Mouse (Mus musculus) kidney, embryonic 14.5 days (tissue): ENCODE measurements around the gene Dbndd1. TPM values are rescaled to one million over a fixed set of nuclear protein-coding genes. Genes with fewer than 3 reads are reported as not detected.
A peak's percentile ranks its signal among the peaks of the same experiment; 100 is the strongest.
"Not testable (repeated sequence)": the region's sequence is repeated elsewhere in the genome, so short reads cannot be mapped to it uniquely, and the experiment has no call there.

Experiments
- ATAC-seq: fragments of 200-750 bp; cut with Nextera tagmentation; 2 replicates; pipeline ENCODE4 v1.8.0; 2017; ENCODE audit warnings: moderate number of reproducible peaks, mild to moderate bottlenecking, moderate TSS enrichment, moderate library complexity; ENCODE audit not compliant: low FRiP score, low TSS enrichment
- H3K27ac ChIP-seq: fragments of 300-500 bp; sonication (generic); 2 replicates; pipeline ENCODE4 v1.5.1; 2014; ENCODE audit warnings: low read depth, mild to moderate bottlenecking, low read length, moderate library complexity, mixed read lengths
- H3K27me3 ChIP-seq: fragments of 300-500 bp; sonication (generic); 2 replicates; pipeline ENCODE4 v1.6.1; 2014; ENCODE audit warnings: mild to moderate bottlenecking, low read length; ENCODE audit not compliant: control insufficient read depth, insufficient read depth
- H3K36me3 ChIP-seq: fragments of 300-500 bp; sonication (generic); 2 replicates; pipeline ENCODE4 v1.6.1; 2014; ENCODE audit warnings: low read length, mixed read lengths; ENCODE audit not compliant: control insufficient read depth, insufficient read depth
- H3K4me1 ChIP-seq: fragments of 300-500 bp; sonication (generic); 2 replicates; pipeline ENCODE4 v1.6.1; 2014; ENCODE audit warnings: low read length, mixed read lengths; ENCODE audit not compliant: control insufficient read depth, insufficient read depth
- H3K4me2 ChIP-seq: fragments of 300-500 bp; sonication (generic); replicated peaks from 2 replicates; pipeline ENCODE4 v1.6.1; 2014; ENCODE audit warnings: low read depth, mild to moderate bottlenecking, low read length
- H3K4me3 ChIP-seq: fragments of 300-500 bp; sonication (generic); 2 replicates; pipeline ENCODE4 v1.5.1; 2014; ENCODE audit warnings: mild to moderate bottlenecking, low read length
- H3K9ac ChIP-seq: fragments of 300-500 bp; sonication (generic); 2 replicates; pipeline ENCODE4 v1.6.1; 2014; ENCODE audit warnings: low read depth, mild to moderate bottlenecking, low read length, moderate library complexity
- H3K9me3 ChIP-seq: fragments of 300-500 bp; sonication (generic); 2 replicates; pipeline ENCODE4 v1.6.1; 2016; ENCODE audit warnings: low read length; ENCODE audit not compliant: control insufficient read depth
- WGBS: fragments of 180-500 bp; shearing (Covaris S2); extraction: QIAGEN DNeasy Blood & Tissue Kit; methylation state at CpG from one replicate; pipeline ENCODE4 v1.1.7; 2014; 5-methylcytosine and 5-hydroxymethylcytosine counted together
- polyA plus RNA-seq: library from polyadenylated mRNA; unstranded; fragments of >200 nt; fragmentation: Nextera tagmentation; extraction: Ambion mirVana; gene quantifications from 2 replicates; pipeline ENCODE4 v1.2.1, GENCODE M21; 2014

Gene Dbndd1
- polyA plus RNA-seq: 3.4 and 4.8 TPM in 2 replicates

DNA sequence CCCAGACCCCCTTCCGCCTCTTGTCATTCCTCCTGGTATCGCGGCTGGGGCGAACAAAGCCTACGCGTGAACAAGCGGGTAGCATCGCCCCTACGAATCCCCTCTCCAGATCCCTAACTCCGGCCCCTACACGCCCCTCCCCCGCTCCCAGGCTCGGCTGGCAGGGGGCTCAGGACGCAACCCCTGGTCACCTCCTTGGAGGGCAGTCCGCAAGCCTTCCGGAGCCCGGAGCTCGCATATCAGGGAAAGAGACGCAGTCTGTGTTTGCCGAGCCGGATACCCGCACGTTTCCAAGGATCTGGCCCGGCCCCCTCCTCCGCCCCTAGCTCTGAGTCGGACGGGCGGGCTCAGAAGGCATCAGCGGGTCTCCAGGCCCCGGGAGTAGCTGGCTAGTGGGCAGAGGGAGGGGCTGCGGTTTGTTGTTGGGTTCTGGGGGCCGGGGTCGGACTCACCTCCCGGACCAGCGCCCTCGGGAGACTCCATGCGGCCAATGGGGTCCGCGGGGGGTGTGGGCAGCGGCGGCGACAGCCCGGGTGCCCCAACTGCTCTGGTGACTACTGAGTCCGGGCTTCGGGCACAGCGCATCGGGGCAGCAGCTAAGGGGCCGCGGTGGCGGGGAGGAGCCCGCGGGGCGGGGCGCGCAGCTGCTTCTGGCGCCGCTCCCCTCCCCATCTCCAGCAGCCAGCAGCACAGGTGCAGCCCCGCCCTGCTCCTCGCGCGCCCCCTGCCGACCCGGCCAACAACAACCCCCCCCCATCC is at the start of gene Dbndd1:
Dbndd1 (minus strand) TSS at position 683 of the 759 bp plus-strand sequence.
- H3K4me2 ChIP-seq: peak within 1 kb of the TSS; percentile 98
- peak within 1 kb of the TSS; percentile 70 for H3K4me3 ChIP-seq
- peaks cover 31% of the 10 kb centered on the region for H3K27me3 ChIP-seq
- under 1% methylated on average over 48 of the region's 63 CpGs for WGBS
- peak within 1 kb of the TSS; percentile 55 for H3K9ac ChIP-seq
- no peaks in the 10 kb centered on the region for H3K9me3 ChIP-seq
- peaks cover 15% of the 10 kb centered on the region; the same call in 1 of the 2 replicates for H3K4me1 ChIP-seq
- H3K27ac ChIP-seq: no peak within 1 kb of the TSS
- ATAC-seq: peak; percentile 67
- H3K36me3 ChIP-seq: no peaks in the 10 kb centered on the region

DNA sequence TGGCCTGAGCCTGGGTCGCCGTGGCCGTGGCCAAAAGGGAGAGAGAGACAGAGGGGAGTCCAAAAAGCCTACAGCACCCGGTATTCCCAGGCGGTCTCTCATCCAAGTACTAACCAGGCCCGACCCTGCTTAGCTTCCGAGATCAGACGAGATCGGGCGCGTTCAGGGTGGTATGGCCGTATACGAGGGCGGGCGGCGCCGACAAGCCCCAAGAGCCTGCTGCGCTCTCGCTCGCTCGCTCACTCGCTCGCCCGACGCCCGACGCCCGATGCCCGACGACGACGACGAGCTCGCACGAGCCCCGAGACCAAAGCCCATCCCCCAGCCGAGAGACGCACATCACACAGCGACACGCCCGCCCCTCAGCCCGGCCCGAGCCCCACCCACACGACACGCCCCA is 49.0 kb upstream of the Dbndd1 start:
- ATAC-seq, H3K4me3 ChIP-seq, H3K4me1 ChIP-seq, H3K4me2 ChIP-seq, H3K27me3 ChIP-seq, H3K9me3 ChIP-seq, H3K9ac ChIP-seq, H3K36me3 ChIP-seq, H3K27ac ChIP-seq: not testable (repeated sequence)
- no CpG with 5 or more reads among the region's 45 CpGs for WGBS

DNA sequence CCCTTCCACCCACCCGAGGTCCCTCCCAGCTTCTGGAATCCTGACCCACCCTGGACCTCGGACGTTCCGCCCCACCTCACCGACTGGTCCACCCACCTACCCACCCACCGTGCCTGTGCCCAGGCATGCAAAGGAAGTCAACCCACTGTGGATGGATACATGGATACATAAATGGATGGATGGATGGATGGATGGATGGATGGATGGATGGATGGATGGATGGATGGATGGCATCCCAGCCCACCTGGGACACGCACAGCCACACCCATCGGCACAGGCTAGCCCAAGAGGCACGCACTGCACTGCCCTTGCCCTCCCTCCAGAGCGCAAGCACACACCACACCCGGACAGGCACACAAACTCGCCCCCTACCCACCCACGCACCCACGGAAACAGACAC is 22.4 kb upstream of the Dbndd1 start:
- H3K9me3 ChIP-seq, H3K9ac ChIP-seq, H3K4me2 ChIP-seq, H3K27me3 ChIP-seq, H3K27ac ChIP-seq, H3K4me1 ChIP-seq, ATAC-seq, H3K4me3 ChIP-seq: not testable (repeated sequence)
- 70% methylated on average over 6 of the region's 14 CpGs for WGBS
- H3K36me3 ChIP-seq: peaks cover 41% of the 10 kb centered on the region

DNA sequence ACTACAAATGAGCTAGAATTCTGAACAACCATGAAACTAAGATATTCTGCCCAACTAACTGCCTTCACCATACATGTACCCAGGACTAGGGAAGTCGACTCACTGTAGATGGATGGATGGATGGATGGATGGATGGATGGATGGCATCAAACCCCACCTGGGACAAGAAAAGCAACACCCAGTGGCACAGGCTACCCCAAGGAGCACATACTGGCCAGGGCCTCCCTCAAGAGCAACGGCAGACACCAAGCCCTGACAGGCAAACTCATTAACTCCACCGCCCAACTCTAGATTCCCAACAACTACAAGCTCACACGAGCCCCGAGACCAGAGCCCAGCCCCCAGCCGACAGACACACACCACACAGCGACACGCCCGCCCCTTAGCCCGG is 21.7 kb upstream of the Dbndd1 start:
- WGBS: 34% methylated on average over 6 of the region's 10 CpGs
- peaks cover 47% of the 10 kb centered on the region for H3K36me3 ChIP-seq
- H3K9me3 ChIP-seq: no peaks in the 10 kb centered on the region
- H3K27me3 ChIP-seq: no peaks in the 10 kb centered on the region
- no peak overlapping the region for H3K4me3 ChIP-seq
- H3K4me2 ChIP-seq: no peak overlapping the region
- ATAC-seq: 0 out of 2 replicates have a peak, but pooled peaks have one; percentile 49
- H3K9ac ChIP-seq: no peak overlapping the region
- H3K4me1 ChIP-seq: no peaks in the 10 kb centered on the region
- H3K27ac ChIP-seq: no peak overlapping the region

DNA sequence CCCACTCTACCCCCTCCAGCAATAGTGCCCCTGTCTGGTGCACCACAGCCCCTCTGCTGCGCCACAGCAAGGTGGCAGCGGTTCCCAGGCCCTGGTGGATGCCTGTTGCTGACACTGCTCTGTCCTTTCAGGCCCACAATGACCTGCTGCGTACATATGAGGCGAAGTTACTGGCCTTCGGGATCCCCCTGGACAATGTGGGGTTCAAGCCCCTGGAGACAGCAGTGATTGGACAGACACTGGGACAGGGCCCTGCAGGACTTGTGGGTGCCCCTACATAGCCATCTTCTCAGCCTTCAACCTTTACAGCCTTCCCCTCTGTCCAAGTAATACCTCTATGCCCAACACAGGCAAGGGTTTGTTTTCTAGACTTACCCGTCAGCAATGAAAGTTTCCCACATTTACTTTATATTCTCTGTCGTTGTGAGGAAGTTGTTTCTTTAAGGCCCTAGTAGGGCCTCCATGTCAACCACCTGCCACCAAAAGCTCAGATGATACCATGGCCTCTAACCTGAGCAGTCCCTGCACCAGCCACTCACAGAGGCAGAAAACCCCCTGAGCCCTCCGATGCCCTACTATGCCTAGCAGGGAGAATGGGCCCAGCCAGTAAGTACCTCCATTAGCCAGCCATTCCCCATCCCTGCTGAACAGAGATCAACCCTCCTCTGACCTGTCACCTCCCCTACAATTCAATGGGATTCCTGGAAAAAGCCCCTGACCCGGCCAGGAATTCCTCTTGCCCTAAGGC is 21.2 kb upstream of the Dbndd1 start:
- peaks cover 53% of the 10 kb centered on the region for H3K36me3 ChIP-seq
- H3K4me2 ChIP-seq: no peak overlapping the region
- no peaks in the 10 kb centered on the region for H3K4me1 ChIP-seq
- no peak for ATAC-seq
- WGBS: 87% methylated on average over 9 of the region's 9 CpGs
- no peaks in the 10 kb centered on the region for H3K27me3 ChIP-seq
- no peak overlapping the region for H3K9ac ChIP-seq
- no peaks in the 10 kb centered on the region for H3K9me3 ChIP-seq
- H3K4me3 ChIP-seq: no peak overlapping the region
- no peak overlapping the region for H3K27ac ChIP-seq

DNA sequence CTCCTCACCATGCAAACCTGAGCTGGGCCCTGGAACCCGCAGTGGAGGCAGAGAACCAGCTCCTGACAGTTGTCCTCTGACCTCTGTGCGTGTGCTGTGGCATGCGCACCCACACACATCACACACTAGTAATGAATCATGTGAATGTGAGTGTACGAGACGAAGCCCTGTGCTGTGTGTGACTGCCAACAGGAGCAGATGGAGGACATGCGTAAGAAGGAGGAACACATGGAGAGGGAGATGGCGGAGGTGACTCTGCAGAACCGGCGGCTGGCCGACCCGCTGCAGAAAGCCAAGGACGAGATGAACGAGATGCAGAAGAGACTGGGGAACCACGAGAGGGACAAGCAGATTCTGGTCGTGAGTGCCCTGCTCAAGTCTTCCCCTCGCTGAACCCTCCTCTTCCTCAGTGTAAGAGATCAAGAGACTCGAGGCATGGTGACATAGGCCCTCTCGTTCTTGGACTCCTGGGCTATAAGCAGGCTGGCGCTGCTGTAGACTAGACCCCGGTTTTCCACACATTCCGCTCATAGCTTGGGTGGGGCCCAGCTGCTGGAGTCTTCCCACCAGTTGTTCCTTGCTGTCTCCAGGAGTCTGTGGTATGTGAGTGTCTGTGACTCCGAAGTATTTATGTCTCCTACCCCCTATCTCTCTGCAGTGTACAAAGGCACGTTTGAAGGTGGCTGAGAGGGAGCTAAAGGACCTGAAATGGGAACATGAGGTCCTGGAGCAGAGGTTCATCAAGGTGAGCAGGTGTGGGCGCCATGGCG is 12.6 kb upstream of the Dbndd1 start:
- no peak for ATAC-seq
- Histone ChIP-seq H3K27ac (no peak overlapping the region), H3K4me2 (no peak overlapping the region), H3K4me1 (no peaks in the 10 kb centered on the region), H3K9ac (no peak overlapping the region), H3K4me3 (no peak overlapping the region), H3K36me3 (peaks cover 97% of the 10 kb centered on the region), H3K27me3 (no peaks in the 10 kb centered on the region), H3K9me3 (no peaks in the 10 kb centered on the region)
- WGBS: 93% methylated on average over 25 of the region's 25 CpGs

DNA sequence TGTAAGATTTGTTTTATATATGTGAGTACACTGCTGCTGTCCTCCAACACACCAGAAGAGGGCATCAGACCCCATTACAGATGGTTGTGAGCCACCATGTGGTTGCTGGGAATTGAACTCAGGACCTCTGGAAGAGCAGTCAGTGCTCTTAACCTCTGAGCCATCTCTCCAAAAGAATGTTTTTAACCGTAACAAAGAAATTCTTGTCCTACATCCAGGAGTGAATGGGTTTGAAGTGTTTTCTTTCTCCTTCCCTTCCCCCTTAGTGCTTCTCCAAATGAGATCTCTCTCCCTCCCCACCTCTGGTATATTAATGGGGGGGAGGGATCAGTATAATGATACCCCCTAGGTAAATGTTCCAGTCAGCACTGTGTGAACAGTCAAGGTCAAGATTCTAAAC is 4.8 kb upstream of the Dbndd1 start:
- not testable (repeated sequence) for H3K4me2 ChIP-seq, H3K9me3 ChIP-seq, ATAC-seq, H3K27ac ChIP-seq, H3K27me3 ChIP-seq, H3K9ac ChIP-seq, H3K4me1 ChIP-seq, H3K4me3 ChIP-seq
- peaks cover 41% of the 10 kb centered on the region for H3K36me3 ChIP-seq
- WGBS: 88% methylated on average over 1 of the region's 1 CpGs

DNA sequence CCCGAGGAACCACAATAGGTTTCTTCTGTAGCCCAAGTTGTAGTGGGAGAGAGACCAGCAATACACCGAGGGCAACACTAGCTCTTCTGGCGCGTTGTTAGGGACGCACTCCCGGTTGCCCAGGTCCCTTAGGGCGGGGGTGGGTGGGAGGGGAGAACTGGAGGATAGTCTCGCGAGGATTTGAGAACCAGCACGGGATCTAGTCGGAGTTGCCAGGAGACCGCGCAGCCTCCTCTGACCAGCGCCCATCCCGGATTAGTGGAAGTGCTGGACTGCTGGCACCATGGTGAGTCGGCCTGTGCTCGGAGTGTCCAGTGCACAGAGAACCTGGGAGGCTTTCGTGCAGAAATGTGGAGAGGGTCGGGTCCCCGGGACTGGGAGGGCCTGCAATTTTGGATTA is 3.4 kb upstream of the Dbndd1 start, which contains the start of gene Gas8:
Gas8 (plus strand) TSS at position 168 of the 400 bp plus-strand sequence.
- Histone ChIP-seq H3K9ac (peak within 1 kb of the TSS; percentile 84), H3K4me3 (peak within 1 kb of the TSS; percentile 82), H3K36me3 (peaks cover 27% of the 10 kb centered on the region), H3K9me3 (no peaks in the 10 kb centered on the region), H3K27ac (no peak within 1 kb of the TSS; the same call in 1 of the 2 replicates), H3K4me2 (peak within 1 kb of the TSS; percentile 88), H3K27me3 (peaks cover 19% of the 10 kb centered on the region), H3K4me1 (peaks cover 15% of the 10 kb centered on the region; the same call in 1 of the 2 replicates)
- peak; percentile 92 for ATAC-seq
- under 1% methylated on average over 20 of the region's 20 CpGs for WGBS
